Mouse (Mus musculus): Measurements from ENCODE around the gene Dpf3. TPM values are rescaled to one million over a fixed set of nuclear protein-coding genes. Genes with fewer than 3 reads are reported as not detected.

Dpf3 gene
- polyA plus RNA-seq, 1 experiment from 2014 or later: 5.9 TPM

GRCm38 (mm10) chr12:83451850-83452249, 35.7 kb downstream of the Dpf3 start:
- Histone ChIP-seq H3K4me3 (ENCODE audit: low read depth, low read length) (no peak overlapping the region), H3K9me3 (ENCODE audit: control insufficient read depth) (no peaks in the 10 kb centered on the region), H3K9ac (ENCODE audit: low read depth, low read length) (no peak overlapping the region), H3K27ac (ENCODE audit: low read depth, low read length) (no peak overlapping the region), H3K36me3 (ENCODE audit: control insufficient read depth, insufficient read depth) (no peaks in the 10 kb centered on the region), H3K4me2 (replicated peaks; ENCODE audit: low read depth) (no peak overlapping the region), H3K27me3 (replicated peaks; ENCODE audit: control insufficient read depth, insufficient read depth, low read length) (no peaks in the 10 kb centered on the region), H3K4me1 (replicated peaks; ENCODE audit: control insufficient read depth, insufficient read depth, low read length) (no peaks in the 10 kb centered on the region)
- 38% methylated on average over 8 of the region's 8 CpGs for WGBS
- peak; percentile 44 for TF ChIP-seq CTCF (IDR thresholded peaks at IDR 0.05; ENCODE audit: low read depth)
- no peak for ATAC-seq

GRCm38 (mm10) chr12:83450471-83450870, 37.0 kb downstream of the Dpf3 start:
- no peaks in the 10 kb centered on the region for H3K27me3 ChIP-seq (replicated peaks; ENCODE audit: control insufficient read depth, insufficient read depth, low read length)
- no peak overlapping the region for H3K4me2 ChIP-seq (replicated peaks; ENCODE audit: low read depth)
- no peaks in the 10 kb centered on the region for H3K9me3 ChIP-seq (ENCODE audit: control insufficient read depth)
- H3K27ac ChIP-seq (ENCODE audit: low read depth, low read length): no peak overlapping the region
- no peaks in the 10 kb centered on the region for H3K4me1 ChIP-seq (replicated peaks; ENCODE audit: control insufficient read depth, insufficient read depth, low read length)
- H3K9ac ChIP-seq (ENCODE audit: low read depth, low read length): no peak overlapping the region
- no peak for ATAC-seq
- 90% methylated on average over 1 of the region's 1 CpGs for WGBS
- H3K36me3 ChIP-seq (ENCODE audit: control insufficient read depth, insufficient read depth): no peaks in the 10 kb centered on the region
- TF ChIP-seq CTCF (IDR thresholded peaks at IDR 0.05; ENCODE audit: low read depth): no peak
- H3K4me3 ChIP-seq (ENCODE audit: low read depth, low read length): no peak overlapping the region

- no peaks in the 10 kb centered on the region for H3K9me3 ChIP-seq (ENCODE audit: control insufficient read depth)
- H3K9ac ChIP-seq (ENCODE audit: low read depth, low read length): no peak overlapping the region
- no peak for ATAC-seq
- no peak overlapping the region for H3K4me3 ChIP-seq (ENCODE audit: low read depth, low read length)
- no peaks in the 10 kb centered on the region for H3K27me3 ChIP-seq (replicated peaks; ENCODE audit: control insufficient read depth, insufficient read depth, low read length)
- H3K4me2 ChIP-seq (replicated peaks; ENCODE audit: low read depth): no peak overlapping the region
- 80% methylated on average over 7 of the region's 7 CpGs for WGBS
- TF ChIP-seq CTCF (IDR thresholded peaks at IDR 0.05; ENCODE audit: low read depth): no peak
- no peak overlapping the region for H3K27ac ChIP-seq (ENCODE audit: low read depth, low read length)
- H3K36me3 ChIP-seq (ENCODE audit: control insufficient read depth, insufficient read depth): no peaks in the 10 kb centered on the region
- no peaks in the 10 kb centered on the region for H3K4me1 ChIP-seq (replicated peaks; ENCODE audit: control insufficient read depth, insufficient read depth, low read length)
These were observed 38.3 kb downstream of the Dpf3 start for GRCm38 (mm10) chr12:83449202-83449601.

- H3K27me3 ChIP-seq (replicated peaks; ENCODE audit: control insufficient read depth, insufficient read depth, low read length): no peaks in the 10 kb centered on the region
- no peak overlapping the region for H3K27ac ChIP-seq (ENCODE audit: low read depth, low read length)
- H3K4me3 ChIP-seq (ENCODE audit: low read depth, low read length): no peak overlapping the region
- no peak overlapping the region for H3K4me2 ChIP-seq (replicated peaks; ENCODE audit: low read depth)
- ATAC-seq: no peak; the same call in 1 of the 2 replicates
- no peak overlapping the region for H3K9ac ChIP-seq (ENCODE audit: low read depth, low read length)
- 63% methylated on average over 6 of the region's 6 CpGs for WGBS
- TF ChIP-seq CTCF (IDR thresholded peaks at IDR 0.05; ENCODE audit: low read depth): no peak
- no peaks in the 10 kb centered on the region for H3K9me3 ChIP-seq (ENCODE audit: control insufficient read depth)
- H3K36me3 ChIP-seq (ENCODE audit: control insufficient read depth, insufficient read depth): no peaks in the 10 kb centered on the region
- H3K4me1 ChIP-seq (replicated peaks; ENCODE audit: control insufficient read depth, insufficient read depth, low read length): no peaks in the 10 kb centered on the region
These were observed 41.9 kb downstream of the Dpf3 start for GRCm38 (mm10) chr12:83445587-83445986.

- Histone ChIP-seq H3K4me3 (ENCODE audit: low read depth, low read length) (no peak overlapping the region), H3K9ac (ENCODE audit: low read depth, low read length) (no peak overlapping the region), H3K9me3 (ENCODE audit: control insufficient read depth) (no peaks in the 10 kb centered on the region), H3K4me1 (replicated peaks; ENCODE audit: control insufficient read depth, insufficient read depth, low read length) (no peaks in the 10 kb centered on the region), H3K27ac (ENCODE audit: low read depth, low read length) (no peak overlapping the region), H3K27me3 (replicated peaks; ENCODE audit: control insufficient read depth, insufficient read depth, low read length) (no peaks in the 10 kb centered on the region), H3K4me2 (replicated peaks; ENCODE audit: low read depth) (no peak overlapping the region), H3K36me3 (ENCODE audit: control insufficient read depth, insufficient read depth) (no peaks in the 10 kb centered on the region)
- 79% methylated on average over 2 of the region's 2 CpGs for WGBS
- TF ChIP-seq CTCF (IDR thresholded peaks at IDR 0.05; ENCODE audit: low read depth): no peak
- no peak for ATAC-seq
These were observed 43.1 kb downstream of the Dpf3 start for GRCm38 (mm10) chr12:83444448-83444847.

- TF ChIP-seq CTCF (IDR thresholded peaks at IDR 0.05; ENCODE audit: low read depth): no peak
- Histone ChIP-seq H3K4me3 (ENCODE audit: low read depth, low read length) (no peak overlapping the region), H3K27me3 (replicated peaks; ENCODE audit: control insufficient read depth, insufficient read depth, low read length) (no peaks in the 10 kb centered on the region), H3K4me1 (replicated peaks; ENCODE audit: control insufficient read depth, insufficient read depth, low read length) (no peaks in the 10 kb centered on the region), H3K36me3 (ENCODE audit: control insufficient read depth, insufficient read depth) (no peaks in the 10 kb centered on the region), H3K27ac (ENCODE audit: low read depth, low read length) (no peak overlapping the region), H3K4me2 (replicated peaks; ENCODE audit: low read depth) (no peak overlapping the region), H3K9ac (ENCODE audit: low read depth, low read length) (no peak overlapping the region), H3K9me3 (ENCODE audit: control insufficient read depth) (no peaks in the 10 kb centered on the region)
- WGBS: 78% methylated on average over 2 of the region's 2 CpGs
- no peak for ATAC-seq
These were observed 49.5 kb downstream of the Dpf3 start for GRCm38 (mm10) chr12:83438002-83438401.
